Mouse (Mus musculus) intestine, postnatal 0 days (tissue): ENCODE data around the gene Leng8. TPM values are rescaled to one million over a fixed set of nuclear protein-coding genes. Genes with fewer than 3 reads are reported as not detected.

Experiments used
- ATAC-seq: fragments of 200-750 bp; cut with Nextera tagmentation; 2 replicates; pipeline ENCODE4 v1.8.0; 2017; ENCODE audit warnings: mild to moderate bottlenecking, moderate TSS enrichment, moderate library complexity
- H3K27ac ChIP-seq: fragments of 300-500 bp; sonication (generic); 2 replicates; pipeline ENCODE4 v1.5.1; 2014; ENCODE audit warnings: mild to moderate bottlenecking, low read depth, low read length, moderate library complexity
- H3K27me3 ChIP-seq: fragments of 300-500 bp; sonication (generic); replicated peaks from 2 replicates; pipeline ENCODE4 v1.6.1; 2014; ENCODE audit warnings: low read length, mixed read lengths; ENCODE audit not compliant: control insufficient read depth, insufficient read depth
- H3K36me3 ChIP-seq: fragments of 300-500 bp; sonication (generic); 2 replicates; pipeline ENCODE4 v1.6.1; 2014; ENCODE audit warnings: mild to moderate bottlenecking, moderate library complexity; ENCODE audit not compliant: control insufficient read depth, insufficient read depth
- H3K4me1 ChIP-seq: fragments of 300-500 bp; sonication (generic); replicated peaks from 2 replicates; pipeline ENCODE4 v1.6.1; 2014; ENCODE audit warnings: antibody characterized with exemption, low read length, mixed read lengths; ENCODE audit not compliant: control insufficient read depth, insufficient read depth
- H3K4me2 ChIP-seq: fragments of 300-500 bp; sonication (generic); replicated peaks from 2 replicates; pipeline ENCODE4 v1.6.1; 2014; ENCODE audit warnings: low read depth, mild to moderate bottlenecking, moderate library complexity
- H3K4me3 ChIP-seq: fragments of 300-500 bp; sonication (generic); 2 replicates; pipeline ENCODE4 v1.5.1; 2014; ENCODE audit warnings: low read depth, low read length
- H3K9ac ChIP-seq: fragments of 300-500 bp; sonication (generic); 2 replicates; pipeline ENCODE4 v1.6.1; 2014; ENCODE audit warnings: mild to moderate bottlenecking, low read depth, low read length
- H3K9me3 ChIP-seq: fragments of 300-500 bp; sonication (generic); 2 replicates; pipeline ENCODE4 v1.6.1; 2016; ENCODE audit warnings: mixed run types; ENCODE audit not compliant: control insufficient read depth
- CTCF ChIP-seq: sonication (generic); IDR thresholded peaks from 2 replicates; pipeline ENCODE4 v1.5.1; 2016; ENCODE audit warnings: low read depth, mild to moderate bottlenecking, control low read depth, antibody characterized with exemption, moderate library complexity
- WGBS: fragments of 180-500 bp; shearing (Covaris S2); extraction: QIAGEN DNeasy Blood & Tissue Kit; methylation state at CpG from one replicate; pipeline ENCODE4 v1.1.7; 2014; 5-methylcytosine and 5-hydroxymethylcytosine counted together
- polyA plus RNA-seq: library from polyadenylated mRNA; unstranded; fragments of >200 nt; fragmentation: Nextera tagmentation; extraction: Ambion mirVana; gene quantifications from 2 replicates; pipeline ENCODE4 v1.2.1, GENCODE M21; 2015

The Leng8 gene
- polyA plus RNA-seq, 1 experiment from 2014 or later, result 13.8 TPM

- no peak overlapping the region for H3K9ac ChIP-seq
- no peak overlapping the region for H3K27ac ChIP-seq
- no peak for ATAC-seq
- no peaks in the 10 kb centered on the region for H3K36me3 ChIP-seq
- no peaks in the 10 kb centered on the region for H3K27me3 ChIP-seq
- no peak overlapping the region for H3K4me3 ChIP-seq
- H3K4me2 ChIP-seq, result no peak overlapping the region
- 21% methylated on average over 9 of the region's 9 CpGs for WGBS
- TF ChIP-seq CTCF, result peak; percentile 30; the same call in 1 of the 2 replicates
- H3K9me3 ChIP-seq, result no peaks in the 10 kb centered on the region
- no peaks in the 10 kb centered on the region for H3K4me1 ChIP-seq
Measured at GRCm38 (mm10) chr7:4125306-4125705, 11.5 kb upstream of the Leng8 start.

DNA sequence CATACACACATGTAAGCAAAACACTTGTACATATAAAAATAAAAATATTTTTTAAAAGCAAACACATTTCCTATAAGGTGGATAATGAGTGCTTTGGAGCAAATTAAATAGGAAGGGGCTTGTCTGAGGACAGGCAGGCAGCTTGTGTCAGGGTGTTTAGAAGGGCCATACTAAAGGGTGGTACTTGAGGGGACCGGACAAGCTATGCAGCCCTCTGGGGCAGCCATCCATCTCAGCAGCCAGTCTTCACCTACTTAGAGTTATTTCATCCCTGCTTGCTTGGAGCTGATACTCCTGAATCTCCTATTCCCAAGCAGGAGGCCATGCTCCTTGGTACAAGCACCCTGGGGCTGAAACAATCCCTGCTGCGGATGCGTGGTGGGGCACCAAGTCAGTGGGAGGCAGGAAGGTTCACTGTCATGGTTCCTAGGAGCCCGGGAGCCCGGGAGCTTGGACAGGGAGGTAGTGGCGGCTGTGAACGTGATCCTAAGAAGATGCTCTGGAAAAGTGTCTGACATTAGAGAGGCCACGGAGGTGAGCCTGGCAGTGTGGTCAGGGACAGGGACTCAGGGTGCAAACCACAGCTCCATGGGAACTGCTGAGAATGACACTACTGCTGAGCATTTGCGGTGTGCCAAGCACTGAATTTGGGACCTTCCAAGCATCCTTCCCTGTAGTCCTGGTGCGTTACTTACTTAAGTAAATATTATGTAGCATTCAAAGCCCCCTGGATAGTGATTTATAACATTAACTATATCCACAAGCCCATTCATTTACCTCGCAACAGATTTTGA is 9.7 kb upstream of the Leng8 start:
- H3K9me3 ChIP-seq, result no peaks in the 10 kb centered on the region
- ATAC-seq, result no peak
- H3K27me3 ChIP-seq, result no peaks in the 10 kb centered on the region
- H3K4me2 ChIP-seq, result no peak overlapping the region
- WGBS, result 82% methylated on average over 11 of the region's 11 CpGs
- no peak for TF ChIP-seq CTCF
- no peaks in the 10 kb centered on the region for H3K4me1 ChIP-seq
- no peaks in the 10 kb centered on the region for H3K36me3 ChIP-seq
- no peak overlapping the region for H3K9ac ChIP-seq
- H3K27ac ChIP-seq, result no peak overlapping the region
- no peak overlapping the region for H3K4me3 ChIP-seq

- TF ChIP-seq CTCF, result no peak
Measured at GRCm38 (mm10) chr7:4127894-4128293, 8.9 kb upstream of the Leng8 start.

GRCm38 (mm10) chr7:4128860-4129259 is 8.0 kb upstream of the Leng8 start:
- Histone ChIP-seq H3K4me3 (no peak overlapping the region), H3K27ac (no peak overlapping the region), H3K27me3 (no peaks in the 10 kb centered on the region), H3K36me3 (no peaks in the 10 kb centered on the region), H3K4me2 (no peak overlapping the region), H3K4me1 (no peaks in the 10 kb centered on the region), H3K9ac (no peak overlapping the region), H3K9me3 (no peaks in the 10 kb centered on the region)
- no peak for ATAC-seq
- no peak for TF ChIP-seq CTCF
- 49% methylated on average over 6 of the region's 6 CpGs for WGBS

More at GRCm38 (mm10) chr7:4127894-4128293, 8.9 kb upstream of the Leng8 start:
- Histone ChIP-seq H3K27ac (no peak overlapping the region), H3K4me1 (no peaks in the 10 kb centered on the region), H3K4me3 (no peak overlapping the region), H3K36me3 (no peaks in the 10 kb centered on the region), H3K9me3 (no peaks in the 10 kb centered on the region), H3K4me2 (no peak overlapping the region), H3K27me3 (no peaks in the 10 kb centered on the region), H3K9ac (no peak overlapping the region)
- WGBS, result 94% methylated on average over 4 of the region's 4 CpGs
- ATAC-seq, result no peak

DNA sequence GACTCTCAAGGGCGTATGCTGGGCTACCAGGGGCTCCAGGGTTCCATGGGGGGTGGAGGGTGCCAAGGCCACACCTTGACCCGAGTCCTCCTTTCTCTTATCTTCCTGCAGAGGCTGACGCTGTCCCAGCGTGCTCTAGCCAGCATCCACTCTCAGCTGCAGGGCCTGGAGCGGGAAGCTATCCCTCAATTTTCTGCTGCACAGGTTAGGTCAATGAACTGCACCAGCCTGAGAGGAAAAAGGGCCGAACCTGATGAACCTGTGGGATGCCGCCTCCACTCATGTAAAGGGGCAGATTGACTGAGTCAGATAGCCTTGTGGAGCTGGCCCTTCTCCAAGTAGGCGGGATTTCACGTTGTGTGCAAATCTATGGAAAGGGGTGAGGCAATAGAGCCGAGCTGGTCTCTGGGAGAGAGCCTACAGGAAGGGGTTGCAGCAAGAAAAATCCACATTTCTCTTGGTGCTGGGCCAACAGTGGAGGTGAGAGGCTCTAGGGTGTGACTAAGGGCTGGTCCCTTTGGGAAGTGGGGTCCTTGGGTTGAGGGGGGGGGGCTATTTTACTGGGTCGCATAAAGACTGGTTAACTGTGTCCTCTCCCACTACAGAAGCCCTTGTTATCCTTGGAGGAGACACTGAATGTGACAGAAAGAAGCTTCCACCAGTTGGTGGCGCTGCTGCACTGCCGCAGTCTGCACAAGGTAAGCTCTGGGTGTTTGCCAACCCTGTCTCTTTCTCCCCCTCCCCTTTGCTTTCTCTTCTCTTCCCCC is 6.0 kb upstream of the Leng8 start:
- Histone ChIP-seq H3K4me1 (no peaks in the 10 kb centered on the region), H3K36me3 (no peaks in the 10 kb centered on the region), H3K4me3 (no peak overlapping the region), H3K4me2 (no peak overlapping the region), H3K27me3 (no peaks in the 10 kb centered on the region), H3K9ac (no peak overlapping the region), H3K9me3 (no peaks in the 10 kb centered on the region), H3K27ac (no peak overlapping the region)
- peak; percentile 68 for ATAC-seq
- 31% methylated on average over 13 of the region's 13 CpGs for WGBS
- TF ChIP-seq CTCF, result peak; percentile 94

- 88% methylated on average over 8 of the region's 8 CpGs for WGBS
- Histone ChIP-seq H3K9me3 (no peaks in the 10 kb centered on the region), H3K4me1 (no peaks in the 10 kb centered on the region), H3K4me2 (no peak overlapping the region), H3K27ac (no peak overlapping the region), H3K9ac (no peak overlapping the region), H3K36me3 (no peaks in the 10 kb centered on the region), H3K27me3 (no peaks in the 10 kb centered on the region), H3K4me3 (no peak overlapping the region)
- TF ChIP-seq CTCF, result no peak
- no peak for ATAC-seq
Measured at GRCm38 (mm10) chr7:4131964-4132363, 4.9 kb upstream of the Leng8 start.
